Mouse (Mus musculus) brown adipose tissue, adult 24 weeks (tissue): ENCODE measurements around the gene Hist1h3c. TPM values are rescaled to one million over a fixed set of nuclear protein-coding genes. Genes with fewer than 3 reads are reported as not detected.
"Not testable (repeated sequence)": the region's sequence is repeated elsewhere in the genome, so short reads cannot be mapped to it uniquely, and the experiment has no call there.

Experiments used
- H3K27ac ChIP-seq: fragments of 200-500 bp; replicated peaks from 2 replicates; pipeline ENCODE4 v1.5.1; 2012; ENCODE audit warnings: low read depth, mild to moderate bottlenecking, low read length
- H3K4me1 ChIP-seq: fragments of 200-500 bp; 2 replicates; pipeline ENCODE4 v1.6.1; 2012; ENCODE audit warnings: low read length, mixed read lengths; ENCODE audit not compliant: control insufficient read depth, insufficient read depth, insufficient read length
- H3K4me3 ChIP-seq: fragments of 200-500 bp; 2 replicates; pipeline ENCODE4 v1.5.1; 2012; ENCODE audit warnings: low read depth, mild to moderate bottlenecking, low read length, moderate library complexity; ENCODE audit not compliant: insufficient read depth
- polyA plus RNA-seq: library from polyadenylated mRNA; stranded (reverse); fragments of >200 nt; gene quantifications from 2 replicates; pipeline ENCODE4 v1.2.4, GENCODE M21; 2012; ENCODE audit not compliant: missing spikeins, insufficient read depth, insufficient read length

The Hist1h3c gene
- polyA plus RNA-seq, 1 experiment = not detected

GRCm38 (mm10) chr13:23749563-23750121, 4.2 kb upstream of the Hist1h3c start:
- H3K27ac ChIP-seq = no peak overlapping the region
- H3K4me3 ChIP-seq = no peak overlapping the region
- H3K4me1 ChIP-seq = peaks cover 2% of the 10 kb centered on the region; the same call in 1 of the 2 replicates

GRCm38 (mm10) chr13:23747892-23748288, 2.5 kb upstream of the Hist1h3c start:
- Histone ChIP-seq H3K27ac (no peak overlapping the region), H3K4me3 (no peak overlapping the region), H3K4me1 (peaks cover 2% of the 10 kb centered on the region; the same call in 1 of the 2 replicates)

GRCm38 (mm10) chr13:23747081-23747891, 1.9 kb upstream of the Hist1h3c start:
- Histone ChIP-seq H3K4me3 (peak overlapping the region; percentile 33; the same call in 1 of the 2 replicates), H3K27ac (no peak overlapping the region), H3K4me1 (peaks cover 2% of the 10 kb centered on the region; the same call in 1 of the 2 replicates)

- peak within 1 kb of the TSS; percentile 80 for H3K27ac ChIP-seq
- H3K4me1 ChIP-seq = not testable (repeated sequence)
Observed at GRCm38 (mm10) chr13:23746201-23747080, 1.0 kb upstream of the Hist1h3c start, which contains the start of gene Hist1h2bb. Hist1h2bb (plus strand) TSS chr13:23746734.

GRCm38 (mm10) chr13:23744421-23745380, 701 bp downstream of the Hist1h3c start:
- Histone ChIP-seq H3K4me1 (no peaks in the 10 kb centered on the region), H3K4me3 (peak overlapping the region; percentile 53; the same call in 1 of the 2 replicates), H3K27ac (no peak overlapping the region)

More at GRCm38 (mm10) chr13:23746201-23747080, 1.0 kb upstream of the Hist1h3c start, which contains the start of gene Hist1h2bb:
- H3K4me3 ChIP-seq = peak within 1 kb of the TSS; percentile 54

GRCm38 (mm10) chr13:23743963-23744362, 1.4 kb downstream of the Hist1h3c start:
- Histone ChIP-seq H3K4me3 (no peak overlapping the region), H3K4me1 (no peaks in the 10 kb centered on the region), H3K27ac (no peak overlapping the region)

- Histone ChIP-seq H3K27ac (no peak overlapping the region), H3K4me3 (no peak overlapping the region), H3K4me1 (no peaks in the 10 kb centered on the region)
Observed at GRCm38 (mm10) chr13:23743215-23743614, 2.2 kb downstream of the Hist1h3c start.

- Histone ChIP-seq H3K4me3 (no peak overlapping the region), H3K27ac (no peak overlapping the region), H3K4me1 (no peaks in the 10 kb centered on the region)
Observed at GRCm38 (mm10) chr13:23742007-23742406, 3.4 kb downstream of the Hist1h3c start.

GRCm38 (mm10) chr13:23740910-23741309, 4.5 kb downstream of the Hist1h3c start:
- Histone ChIP-seq H3K4me3 (no peak overlapping the region), H3K4me1 (no peaks in the 10 kb centered on the region), H3K27ac (no peak overlapping the region)

GRCm38 (mm10) chr13:23740256-23740840, 5.1 kb downstream of the Hist1h3c start:
- Histone ChIP-seq H3K4me3 (peak overlapping the region; percentile 81), H3K27ac (peak overlapping the region; percentile 97), H3K4me1 (no peaks in the 10 kb centered on the region)

GRCm38 (mm10) chr13:23739922-23740252, 5.5 kb downstream of the Hist1h3c start:
- H3K27ac ChIP-seq = peak overlapping the region; percentile 97
- H3K4me3 ChIP-seq = peak overlapping the region; percentile 81
- H3K4me1 ChIP-seq = no peaks in the 10 kb centered on the region

- Histone ChIP-seq H3K4me3 (peak overlapping the region; percentile 81), H3K4me1 (no peaks in the 10 kb centered on the region), H3K27ac (peak overlapping the region; percentile 97)
Observed at GRCm38 (mm10) chr13:23739069-23739921, 6.1 kb downstream of the Hist1h3c start.

- Histone ChIP-seq H3K4me1 (no peaks in the 10 kb centered on the region), H3K27ac (peak within 1 kb of the TSS; percentile 92), H3K4me3 (peak within 1 kb of the TSS; percentile 81)
Observed at GRCm38 (mm10) chr13:23738677-23739068, 6.7 kb downstream of the Hist1h3c start, which contains the start of gene Hist1h1c. Hist1h1c (plus strand) TSS chr13:23738808.
